Mouse (Mus musculus) ovary, postnatal 10 days (tissue): ENCODE results near the gene Cacna1a.
A peak's percentile ranks its signal among the peaks of the same experiment; 100 is the strongest.
"Not testable (repeated sequence)": the region's sequence is repeated elsewhere in the genome, so short reads cannot be mapped to it uniquely, and the experiment has no call there.

Source experiments
- DNase-seq: peaks from one replicate; pipeline ENCODE4 v3.0.0; 2022; ENCODE audit warnings: low spot score

Cacna1a gene

GRCm38 (mm10) chr8:84592015-84592662, 203.9 kb downstream of the Cacna1a start:
- peak; percentile 70 for DNase-seq

- no peak for DNase-seq
Measured at GRCm38 (mm10) chr8:84593143-84593542, 204.9 kb downstream of the Cacna1a start.

GRCm38 (mm10) chr8:84594099-84594780, 206.0 kb downstream of the Cacna1a start:
- DNase-seq, result peak; percentile 65

GRCm38 (mm10) chr8:84595648-84596047, 207.4 kb downstream of the Cacna1a start:
- no peak for DNase-seq

GRCm38 (mm10) chr8:84599401-84599800, 211.2 kb downstream of the Cacna1a start:
- no peak for DNase-seq

GRCm38 (mm10) chr8:84600311-84600907, 212.2 kb downstream of the Cacna1a start:
- no peak for DNase-seq

- no peak for DNase-seq
Measured at GRCm38 (mm10) chr8:84601221-84601751, 213.0 kb downstream of the Cacna1a start.

- no peak for DNase-seq
Measured at GRCm38 (mm10) chr8:84614512-84615223, 226.4 kb downstream of the Cacna1a start.

- no peak for DNase-seq
Measured at GRCm38 (mm10) chr8:84615666-84616485, 227.6 kb downstream of the Cacna1a start.

GRCm38 (mm10) chr8:84617005-84617404, 228.8 kb downstream of the Cacna1a start:
- DNase-seq, result no peak

GRCm38 (mm10) chr8:84621102-84621625, 232.9 kb downstream of the Cacna1a start:
- DNase-seq, result no peak

GRCm38 (mm10) chr8:84623425-84623824, 235.2 kb downstream of the Cacna1a start:
- DNase-seq, result not testable (repeated sequence)

GRCm38 (mm10) chr8:84629586-84629985, 241.3 kb downstream of the Cacna1a start:
- DNase-seq, result no peak

- DNase-seq, result no peak
Measured at GRCm38 (mm10) chr8:84630145-84630544, 241.9 kb downstream of the Cacna1a start.

- no peak for DNase-seq
Measured at GRCm38 (mm10) chr8:84631813-84632212, 243.6 kb downstream of the Cacna1a start.

GRCm38 (mm10) chr8:84633841-84634584, 245.8 kb downstream of the Cacna1a start:
- no peak for DNase-seq

- DNase-seq, result no peak
Measured at GRCm38 (mm10) chr8:84634849-84635304, 246.6 kb downstream of the Cacna1a start.

- no peak for DNase-seq
Measured at GRCm38 (mm10) chr8:84635397-84636050, 247.3 kb downstream of the Cacna1a start.

GRCm38 (mm10) chr8:84636051-84636691, 247.9 kb downstream of the Cacna1a start:
- no peak for DNase-seq
